Mouse (Mus musculus) spleen, adult 2 months (tissue): ENCODE measurements around the gene Pum1.

Experiments used
- CTCF ChIP-seq: fragments of 200-500 bp; IDR thresholded peaks from 2 replicates; pipeline ENCODE4 v1.5.1; 2011; ENCODE audit warnings: mild to moderate bottlenecking, inconsistent platforms; ENCODE audit not compliant: insufficient read depth, insufficient read length, insufficient replicate concordance; ENCODE audit errors: extremely low read depth
- POLR2A ChIP-seq: fragments of 200-500 bp; IDR thresholded peaks from 2 replicates; pipeline ENCODE4 v1.6.1; 2011; ENCODE audit warnings: low read depth, low read length, inconsistent platforms

DNA sequence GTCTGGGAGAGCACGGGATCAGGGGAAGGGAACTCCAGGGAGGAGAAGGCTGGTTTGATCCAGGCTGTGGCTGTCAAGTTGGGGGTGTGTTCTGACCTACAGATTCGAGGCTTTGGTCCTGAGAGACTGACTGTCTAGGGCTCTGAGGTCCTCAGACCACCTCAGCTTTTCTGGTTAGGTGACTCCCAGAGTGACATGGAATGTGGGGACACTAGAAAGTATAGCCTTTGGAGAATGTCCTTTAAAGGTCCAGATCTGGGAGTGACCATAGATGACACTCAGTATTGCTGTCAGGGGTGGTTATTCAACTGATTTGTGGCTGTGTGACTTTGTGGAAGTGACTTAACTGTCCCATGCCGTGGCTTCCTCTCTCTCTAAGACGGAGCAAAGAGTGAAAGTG lies 131.7 kb downstream of the Pum1 start:
- no peak for TF ChIP-seq CTCF
- no peak for TF ChIP-seq POLR2A
